Mouse (Mus musculus): ENCODE measurements around the gene Serpina3i.

- TF ChIP-seq POLR2A (IDR thresholded peaks at IDR 0.05; ENCODE audit: insufficient read length, low read depth) (no peak), USF1 (IDR thresholded peaks at IDR 0.05; ENCODE audit: low read depth) (no peak), TCF12 (IDR thresholded peaks at IDR 0.05; ENCODE audit: insufficient read depth, poor library complexity, severe bottlenecking) (no peak), POLR2AphosphoS2 (IDR thresholded peaks at IDR 0.05; ENCODE audit: insufficient read length, low read depth) (no peak), MAX (IDR thresholded peaks at IDR 0.05; ENCODE audit: low read depth) (no peak), MYOG (IDR thresholded peaks at IDR 0.05; ENCODE audit: control insufficient read depth in 1 of 3, insufficient read depth in 1 of 3, insufficient read length in 2 of 3, low read depth in 2 of 3) (no peak)
These were observed 17.8 kb upstream of the Serpina3i start for GRCm38 (mm10) chr12:104245092-104245491.
